Mouse (Mus musculus): ENCODE measurements around the gene Fgf2. TPM values are rescaled to one million over a fixed set of nuclear protein-coding genes. Genes with fewer than 3 reads are reported as not detected.

Gene Fgf2
- polyA plus RNA-seq, 1 experiment: 0.70 TPM

DNA sequence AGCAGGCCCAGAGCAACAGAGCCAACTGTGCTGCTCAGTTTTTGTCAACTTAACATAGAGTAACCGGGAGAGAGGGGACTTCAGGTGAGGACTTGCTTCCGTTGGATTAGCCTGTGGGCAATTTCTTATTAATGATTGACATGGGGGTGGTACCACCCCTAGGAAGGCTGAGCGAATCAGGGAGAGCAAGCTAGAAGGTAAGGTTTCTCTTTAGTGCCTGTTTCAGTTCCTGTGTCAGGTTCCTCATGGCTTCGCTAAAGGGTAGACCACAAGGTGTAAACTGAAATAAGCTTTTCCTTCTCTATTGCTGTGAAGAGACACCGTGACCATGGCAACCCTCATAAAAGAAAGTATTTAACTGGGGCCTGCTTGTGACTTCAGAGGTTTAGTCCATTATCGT lies 39.2 kb downstream of the Fgf2 start:
- H3K4me3 ChIP-seq (ENCODE audit: low read depth, low read length): no peak overlapping the region
- no peaks in the 10 kb centered on the region for H3K4me1 ChIP-seq (ENCODE audit: control insufficient read depth, insufficient read depth, insufficient read length, low read length)
- no peak overlapping the region for H3K27ac ChIP-seq (ENCODE audit: insufficient read depth, low read depth, low read length)
- TF ChIP-seq POLR2A (IDR thresholded peaks at IDR 0.05; ENCODE audit: low read depth, low read length) (no peak), CTCF (IDR thresholded peaks at IDR 0.05; ENCODE audit: extremely low read depth, insufficient read length, insufficient replicate concordance, low read depth, low read length) (no peak)
- WGBS: 73% methylated on average over 6 of the region's 6 CpGs
- H3K27me3 ChIP-seq (ENCODE audit: control insufficient read depth, insufficient read depth, low read length): no peaks in the 10 kb centered on the region
- H3K36me3 ChIP-seq (ENCODE audit: control insufficient read depth, insufficient read depth, low read length): no peaks in the 10 kb centered on the region

DNA sequence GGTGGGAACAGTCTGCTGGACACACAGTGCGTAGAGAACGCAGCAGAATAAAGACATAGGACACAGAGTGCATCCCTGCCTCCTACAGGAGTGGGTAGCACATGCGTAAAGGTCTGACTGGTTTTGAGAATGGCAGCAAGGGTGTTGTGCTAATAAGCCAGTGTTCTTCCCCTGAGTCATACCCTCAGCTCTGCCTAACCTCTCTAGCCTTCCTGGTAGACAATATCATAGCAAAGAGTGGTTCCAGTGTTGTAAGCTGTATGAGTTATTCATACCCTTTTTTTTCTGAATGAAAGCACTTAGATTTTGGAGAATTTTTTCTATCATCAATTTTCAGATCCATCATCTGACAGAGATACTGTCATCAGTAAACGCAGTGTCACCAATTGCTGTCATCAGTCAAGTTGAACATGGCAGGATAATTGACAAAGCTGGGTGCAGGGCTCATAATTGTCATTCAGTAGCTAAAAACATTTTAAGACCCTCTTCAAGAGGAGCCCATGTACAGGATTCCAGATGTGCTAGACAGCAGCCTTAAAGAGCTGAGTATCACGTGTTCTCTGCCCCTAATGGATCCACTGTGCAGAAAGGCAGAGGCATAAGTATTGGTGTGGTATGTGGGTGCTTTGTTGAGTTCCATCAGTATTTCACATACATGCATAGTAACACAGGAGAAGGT lies 48.9 kb downstream of the Fgf2 start:
- Histone ChIP-seq H3K27ac (ENCODE audit: insufficient read depth, low read depth, low read length) (no peak overlapping the region), H3K4me1 (ENCODE audit: control insufficient read depth, insufficient read depth, insufficient read length, low read length) (0 out of 2 replicates have a peak, but pooled peaks cover 2% of the 10 kb centered on the region), H3K27me3 (ENCODE audit: control insufficient read depth, insufficient read depth, low read length) (no peaks in the 10 kb centered on the region), H3K36me3 (ENCODE audit: control insufficient read depth, insufficient read depth, low read length) (no peaks in the 10 kb centered on the region), H3K4me3 (ENCODE audit: low read depth, low read length) (no peak overlapping the region)
- 90% methylated on average over 5 of the region's 5 CpGs for WGBS
- TF ChIP-seq CTCF (IDR thresholded peaks at IDR 0.05; ENCODE audit: extremely low read depth, insufficient read length, insufficient replicate concordance, low read depth, low read length) (no peak), POLR2A (IDR thresholded peaks at IDR 0.05; ENCODE audit: low read depth, low read length) (no peak)

DNA sequence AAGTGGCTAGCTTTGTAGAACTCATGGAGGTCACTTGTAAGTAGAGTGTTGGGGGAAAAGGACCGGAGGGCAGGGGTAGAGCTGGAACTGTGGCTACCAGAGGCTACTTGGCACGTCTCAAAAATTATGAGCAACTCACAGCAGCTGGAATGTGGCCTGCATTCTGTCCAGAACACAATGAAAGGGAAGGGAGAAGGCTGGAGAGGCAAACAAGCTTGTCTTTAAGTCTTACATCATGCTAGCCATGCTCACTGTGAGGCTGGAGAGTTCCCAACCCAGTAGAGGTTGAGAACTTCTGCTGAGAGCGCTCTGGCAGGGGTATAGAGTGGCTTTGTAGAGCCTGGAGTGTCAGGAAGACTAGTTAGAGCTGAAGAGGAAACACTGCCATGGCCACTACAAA lies 49.5 kb downstream of the Fgf2 start:
- H3K27me3 ChIP-seq (ENCODE audit: control insufficient read depth, insufficient read depth, low read length): no peaks in the 10 kb centered on the region
- H3K36me3 ChIP-seq (ENCODE audit: control insufficient read depth, insufficient read depth, low read length): no peaks in the 10 kb centered on the region
- TF ChIP-seq POLR2A (IDR thresholded peaks at IDR 0.05; ENCODE audit: low read depth, low read length): no peak
- no peak for TF ChIP-seq CTCF (IDR thresholded peaks at IDR 0.05; ENCODE audit: extremely low read depth, insufficient read length, insufficient replicate concordance, low read depth, low read length)
- 0 out of 2 replicates have a peak, but pooled peaks cover 2% of the 10 kb centered on the region for H3K4me1 ChIP-seq (ENCODE audit: control insufficient read depth, insufficient read depth, insufficient read length, low read length)
- WGBS: 75% methylated on average over 3 of the region's 3 CpGs
- H3K4me3 ChIP-seq (ENCODE audit: low read depth, low read length): no peak overlapping the region
- 0 out of 2 replicates have a peak overlapping the region, but pooled peaks have one; percentile 15 for H3K27ac ChIP-seq (ENCODE audit: insufficient read depth, low read depth, low read length)

DNA sequence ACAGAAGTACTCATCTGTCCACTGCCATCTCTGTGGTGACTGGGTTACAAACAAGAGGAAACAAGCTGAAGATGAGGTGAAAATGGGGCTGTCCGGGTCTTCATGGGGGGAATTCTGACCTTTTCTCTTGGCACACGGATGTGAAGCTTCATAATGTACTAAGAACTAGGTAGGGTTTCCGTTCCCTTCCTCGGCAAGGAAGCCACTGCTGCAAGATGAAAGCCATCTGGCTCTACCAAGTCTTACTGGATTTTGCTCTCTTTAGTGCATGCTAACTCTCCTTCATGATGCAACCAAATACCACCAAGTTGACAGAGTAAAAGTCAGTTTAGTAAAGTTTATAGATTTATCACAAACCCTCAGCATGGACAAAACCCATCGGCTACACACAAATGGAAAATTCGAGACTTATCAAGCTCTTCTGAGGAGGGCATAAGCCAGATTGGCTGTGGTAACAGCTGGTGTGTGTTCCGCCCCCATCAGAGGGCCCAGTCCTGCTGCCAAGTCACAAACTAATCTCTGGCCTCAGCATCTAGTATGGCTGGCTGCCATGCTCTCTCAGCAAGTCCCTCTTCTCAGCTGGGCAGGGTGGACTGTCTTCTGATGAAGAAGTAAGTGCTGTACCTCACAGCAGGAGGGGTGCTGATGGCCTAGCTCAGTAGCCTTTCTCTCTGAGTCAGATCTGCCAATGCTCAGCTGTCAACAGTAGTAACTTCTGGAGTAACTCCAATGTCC lies 50.7 kb downstream of the Fgf2 start:
- peak overlapping the region; percentile 32; the same call in 1 of the 2 replicates for H3K27ac ChIP-seq (ENCODE audit: insufficient read depth, low read depth, low read length)
- 77% methylated on average over 7 of the region's 7 CpGs for WGBS

DNA sequence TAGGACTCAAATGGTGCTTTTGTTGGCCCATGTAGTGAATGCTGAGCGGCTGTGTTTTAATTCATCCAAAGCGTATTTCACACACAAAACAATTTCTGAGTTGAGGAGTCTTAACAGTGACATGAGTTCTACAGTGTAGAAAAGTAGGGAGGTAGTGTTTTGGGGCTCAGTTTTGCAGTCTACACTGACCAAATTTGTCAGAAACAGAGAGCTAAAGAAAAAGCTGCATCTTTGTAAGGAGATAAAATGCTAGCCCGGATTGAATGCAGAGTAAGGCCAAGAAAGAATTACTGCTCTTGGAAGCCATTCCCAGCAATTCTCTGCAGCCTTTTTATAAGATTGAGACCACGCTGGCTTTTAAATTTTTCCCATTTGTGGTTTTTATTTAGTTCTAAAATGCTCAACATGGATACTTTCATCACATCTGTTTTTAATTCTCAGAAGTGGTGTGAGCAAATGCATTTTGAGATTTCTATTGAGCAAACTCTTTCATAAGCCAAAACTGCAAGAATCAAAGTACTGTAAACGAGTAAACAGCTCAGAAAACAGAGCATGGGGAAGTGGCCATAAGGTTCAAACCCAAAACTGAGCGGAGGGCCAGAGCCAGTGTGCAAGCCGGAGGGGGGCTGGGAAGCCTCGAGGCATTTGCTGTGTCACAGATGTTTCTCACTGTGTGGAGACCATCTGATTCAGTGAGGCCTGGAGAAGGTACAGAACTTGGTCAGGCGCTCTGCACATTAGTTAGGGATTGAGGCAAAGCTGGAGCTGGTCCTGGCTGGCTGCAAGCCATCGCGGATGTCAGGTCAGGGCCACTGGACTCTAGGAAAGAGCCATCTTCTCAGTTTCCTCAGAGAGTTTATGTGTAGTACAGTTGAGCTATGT lies 53.8 kb downstream of the Fgf2 start:
- no peaks in the 10 kb centered on the region for H3K27me3 ChIP-seq (ENCODE audit: control insufficient read depth, insufficient read depth, low read length)
- peaks cover 11% of the 10 kb centered on the region for H3K36me3 ChIP-seq (ENCODE audit: control insufficient read depth, insufficient read depth, low read length)
- no peak overlapping the region for H3K27ac ChIP-seq (ENCODE audit: insufficient read depth, low read depth, low read length)
- no peak overlapping the region for H3K4me3 ChIP-seq (ENCODE audit: low read depth, low read length)
- 0 out of 2 replicates have a peak, but pooled peaks cover 2% of the 10 kb centered on the region for H3K4me1 ChIP-seq (ENCODE audit: control insufficient read depth, insufficient read depth, insufficient read length, low read length)
- TF ChIP-seq POLR2A (IDR thresholded peaks at IDR 0.05; ENCODE audit: low read depth, low read length) (no peak), CTCF (IDR thresholded peaks at IDR 0.05; ENCODE audit: extremely low read depth, insufficient read length, insufficient replicate concordance, low read depth, low read length) (no peak)
- WGBS: 83% methylated on average over 11 of the region's 11 CpGs

More for the DNA sequence above, 50.7 kb downstream of the Fgf2 start:
- TF ChIP-seq POLR2A (IDR thresholded peaks at IDR 0.05; ENCODE audit: low read depth, low read length): no peak
- no peak for TF ChIP-seq CTCF (IDR thresholded peaks at IDR 0.05; ENCODE audit: extremely low read depth, insufficient read length, insufficient replicate concordance, low read depth, low read length)
- no peaks in the 10 kb centered on the region for H3K27me3 ChIP-seq (ENCODE audit: control insufficient read depth, insufficient read depth, low read length)
- no peak overlapping the region for H3K4me3 ChIP-seq (ENCODE audit: low read depth, low read length)
- 0 out of 2 replicates have a peak, but pooled peaks cover 2% of the 10 kb centered on the region for H3K4me1 ChIP-seq (ENCODE audit: control insufficient read depth, insufficient read depth, insufficient read length, low read length)
- H3K36me3 ChIP-seq (ENCODE audit: control insufficient read depth, insufficient read depth, low read length): no peaks in the 10 kb centered on the region

DNA sequence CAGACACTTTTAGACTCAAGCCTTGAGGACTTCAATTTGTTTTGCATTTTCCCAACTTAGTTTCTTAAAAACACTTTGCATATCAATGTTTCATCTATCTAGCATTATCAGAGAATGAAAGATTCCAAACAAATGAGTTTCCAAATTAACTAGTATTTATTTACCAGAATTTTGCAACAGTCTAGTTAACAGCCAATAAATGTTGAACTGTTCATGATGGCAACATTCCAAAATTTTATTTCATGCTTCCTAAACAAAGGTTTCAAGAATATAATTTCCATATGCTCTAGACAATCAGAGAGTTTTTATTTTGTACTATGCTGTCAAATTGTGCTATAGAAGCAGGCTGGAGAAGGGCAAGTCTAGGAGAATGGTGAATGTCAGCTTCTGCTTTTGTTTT lies 59.5 kb downstream of the Fgf2 start:
- H3K36me3 ChIP-seq (ENCODE audit: control insufficient read depth, insufficient read depth, low read length): peaks cover 16% of the 10 kb centered on the region
- no peak overlapping the region for H3K4me3 ChIP-seq (ENCODE audit: low read depth, low read length)
- no peaks in the 10 kb centered on the region for H3K4me1 ChIP-seq (ENCODE audit: control insufficient read depth, insufficient read depth, insufficient read length, low read length)
- no peak overlapping the region for H3K27ac ChIP-seq (ENCODE audit: insufficient read depth, low read depth, low read length)
- H3K27me3 ChIP-seq (ENCODE audit: control insufficient read depth, insufficient read depth, low read length): no peaks in the 10 kb centered on the region
- TF ChIP-seq POLR2A (IDR thresholded peaks at IDR 0.05; ENCODE audit: low read depth, low read length): no peak
- TF ChIP-seq CTCF (IDR thresholded peaks at IDR 0.05; ENCODE audit: extremely low read depth, insufficient read length, insufficient replicate concordance, low read depth, low read length): no peak

Data from small intestine, adult 2 months (tissue).